Mouse (Mus musculus) testis, postnatal 10 days (tissue): ENCODE data around the gene Igf1r.

Experiments used
- DNase-seq: peaks from one replicate; pipeline ENCODE4 v3.0.0; 2021; ENCODE audit warnings: low spot score

Igf1r gene

DNA sequence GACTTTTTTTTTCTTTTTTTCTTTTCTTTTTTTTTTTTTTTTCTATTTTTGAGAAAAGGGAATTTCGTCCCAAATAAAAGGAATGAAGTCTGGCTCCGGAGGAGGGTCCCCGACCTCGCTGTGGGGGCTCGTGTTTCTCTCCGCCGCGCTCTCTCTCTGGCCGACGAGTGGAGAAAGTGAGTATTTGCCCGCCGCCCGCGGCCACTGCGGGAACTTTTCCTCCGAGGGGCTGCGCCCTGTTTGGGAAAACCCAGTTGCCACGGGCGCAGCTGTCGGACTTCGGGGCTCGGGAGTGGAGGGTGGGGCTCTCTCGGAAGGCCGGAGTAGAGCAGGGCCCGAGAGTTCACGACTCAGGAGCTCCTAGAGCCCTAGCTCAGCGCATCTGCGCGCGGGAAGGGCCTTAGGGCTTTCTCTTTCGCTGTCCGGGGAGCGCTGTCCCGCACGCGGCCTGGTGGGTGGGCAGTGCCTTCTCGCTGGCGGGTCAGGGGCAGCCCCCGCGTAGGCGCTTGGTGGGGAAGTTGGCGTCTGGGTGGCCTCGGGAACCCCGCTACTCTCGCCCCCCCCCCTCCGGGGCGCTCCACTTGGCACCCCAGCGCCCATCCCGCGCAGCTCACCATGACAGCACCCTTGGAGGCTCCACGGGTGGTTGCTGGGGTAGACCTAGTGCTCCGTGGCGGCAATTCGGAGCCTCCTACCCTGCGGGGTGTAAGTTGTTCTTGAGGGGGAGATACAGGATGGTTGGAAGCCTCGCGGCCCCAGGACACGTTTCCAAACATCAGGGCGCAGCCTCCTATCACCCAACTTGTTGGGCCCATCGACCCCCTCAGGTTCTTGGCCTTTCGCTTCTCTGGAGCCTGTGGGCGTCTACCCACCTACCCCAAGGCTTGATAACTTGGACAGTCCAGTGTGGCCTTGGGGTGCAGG, at the start of gene Igf1r:
Gene Igf1r, plus strand, starts transcription at position 51 of the 924 bp plus-strand sequence.
- DNase-seq = peak; percentile 74

DNA sequence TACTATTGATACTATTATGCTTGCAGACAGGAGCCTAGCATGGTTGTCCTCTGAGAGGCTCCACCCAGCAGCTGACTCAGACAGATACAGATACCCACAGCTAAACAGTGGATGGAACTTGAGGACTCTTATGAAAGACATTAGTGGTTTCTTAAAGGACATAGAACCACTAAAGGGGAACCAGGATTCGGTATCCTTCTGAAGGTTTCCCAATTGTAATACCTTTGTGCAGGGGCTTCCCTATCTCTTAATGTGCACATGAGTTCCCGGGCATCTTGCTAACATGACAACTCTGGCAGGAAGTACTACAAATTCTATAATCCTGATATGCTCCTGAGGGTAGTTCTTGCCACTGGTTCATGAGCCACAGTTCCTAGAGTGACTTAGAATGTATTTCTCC, 46.3 kb upstream of the Igf1r start:
- no peak for DNase-seq

DNA sequence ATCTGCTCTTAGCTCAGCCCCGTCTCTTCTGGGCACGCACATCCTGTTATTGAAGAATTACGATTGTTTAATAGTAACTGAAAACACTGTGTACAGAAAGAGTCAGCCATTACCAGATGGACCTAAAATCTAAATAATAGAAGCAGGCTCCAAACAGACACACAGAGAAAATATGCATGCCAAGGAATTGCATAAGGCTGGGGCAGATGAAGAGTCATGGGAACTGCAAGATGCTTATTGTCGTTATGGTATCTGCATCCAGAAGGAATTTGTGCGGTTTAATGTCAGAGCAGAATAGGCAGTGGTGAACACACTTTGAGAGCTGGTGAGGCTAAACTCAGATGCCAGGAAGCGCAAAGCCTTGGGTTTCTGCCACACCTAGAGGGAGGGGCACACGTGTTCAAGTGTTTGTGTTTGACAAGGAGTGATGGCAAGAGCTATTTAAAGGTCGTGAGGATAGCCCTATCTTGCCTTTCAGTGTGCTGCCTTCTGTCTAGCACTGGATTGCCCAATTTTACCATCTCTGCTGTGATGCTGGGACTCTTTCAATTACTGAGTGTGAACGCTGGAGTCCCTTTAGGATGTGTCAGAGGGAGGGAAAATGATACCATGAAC, 44.7 kb upstream of the Igf1r start:
- DNase-seq = no peak

DNA sequence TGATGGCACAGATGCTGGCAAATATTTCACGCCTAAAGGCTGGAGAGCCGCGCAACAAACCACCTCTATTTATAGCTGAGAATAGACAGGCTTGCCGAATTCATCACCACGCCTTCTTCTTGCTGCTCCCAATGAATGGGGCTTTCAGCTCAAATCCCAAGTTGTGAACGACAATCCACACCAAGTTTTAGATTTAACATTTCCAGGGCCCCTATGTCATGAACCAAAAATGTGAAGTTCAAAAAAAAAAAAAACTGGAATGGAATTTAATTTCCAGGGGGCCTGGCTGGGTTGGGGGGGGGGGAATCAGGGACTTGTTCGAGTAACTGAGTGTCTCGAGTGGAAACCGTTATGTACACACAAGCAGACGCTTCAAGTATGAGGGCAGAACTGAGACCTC, 42.1 kb upstream of the Igf1r start:
- no peak for DNase-seq

DNA sequence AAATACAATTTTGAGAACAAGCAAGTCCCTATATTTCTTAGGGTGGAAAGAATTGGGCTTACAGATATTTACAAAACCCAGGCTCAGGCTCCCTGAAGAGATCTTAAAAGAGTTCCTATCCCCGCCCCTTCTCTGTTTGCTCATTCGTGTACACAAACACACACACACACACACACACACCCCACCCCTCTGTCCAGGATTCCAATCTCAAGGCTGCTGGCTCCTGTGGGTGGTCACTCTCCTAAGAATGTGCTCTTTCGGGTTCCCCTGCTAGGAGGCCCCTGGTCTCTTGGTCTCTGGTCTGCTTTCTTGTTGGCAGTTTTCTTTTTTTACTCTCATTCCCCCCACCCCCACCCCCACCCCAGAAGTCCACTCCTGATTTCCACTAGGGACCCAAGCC, 41.7 kb upstream of the Igf1r start:
- DNase-seq = peak; percentile 58

DNA sequence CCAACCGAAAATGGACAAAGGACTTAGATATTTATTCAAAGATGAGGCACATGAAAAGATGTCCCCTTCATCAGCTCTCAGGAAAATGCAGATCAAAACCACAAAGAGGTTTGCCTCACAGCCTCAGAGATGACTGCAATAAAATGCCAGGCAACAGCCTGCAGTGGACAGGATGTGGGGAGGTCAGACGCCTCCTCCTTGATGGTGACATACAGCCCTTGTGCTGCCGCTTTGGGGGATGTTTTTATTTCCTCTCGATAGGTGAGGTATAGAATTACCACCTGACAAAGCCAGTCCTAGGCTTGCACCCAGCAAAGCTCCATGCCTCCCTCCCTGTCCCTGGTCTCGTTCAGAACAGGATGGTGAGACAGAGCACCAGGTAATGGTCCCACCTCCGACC, 40.8 kb upstream of the Igf1r start:
- no peak for DNase-seq

DNA sequence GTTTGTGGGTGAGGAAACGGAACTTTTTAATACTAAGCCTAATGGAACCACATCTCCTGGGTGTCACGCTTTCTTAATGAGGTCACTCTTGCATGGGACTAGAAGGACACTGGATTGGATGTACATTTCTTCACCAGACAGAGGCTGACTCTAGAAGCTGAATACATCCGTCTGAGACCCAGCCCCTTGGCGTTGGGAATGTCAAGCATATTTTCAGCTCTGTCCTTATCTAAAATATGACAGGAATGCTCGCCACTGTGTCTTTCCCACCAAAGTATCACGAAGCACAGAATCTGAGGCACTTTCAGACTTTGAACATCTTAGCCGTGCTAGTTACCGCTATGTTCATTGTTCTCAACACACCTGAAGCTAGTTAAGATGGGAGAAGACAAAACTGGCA, 35.7 kb upstream of the Igf1r start:
- DNase-seq = peak; percentile 11

DNA sequence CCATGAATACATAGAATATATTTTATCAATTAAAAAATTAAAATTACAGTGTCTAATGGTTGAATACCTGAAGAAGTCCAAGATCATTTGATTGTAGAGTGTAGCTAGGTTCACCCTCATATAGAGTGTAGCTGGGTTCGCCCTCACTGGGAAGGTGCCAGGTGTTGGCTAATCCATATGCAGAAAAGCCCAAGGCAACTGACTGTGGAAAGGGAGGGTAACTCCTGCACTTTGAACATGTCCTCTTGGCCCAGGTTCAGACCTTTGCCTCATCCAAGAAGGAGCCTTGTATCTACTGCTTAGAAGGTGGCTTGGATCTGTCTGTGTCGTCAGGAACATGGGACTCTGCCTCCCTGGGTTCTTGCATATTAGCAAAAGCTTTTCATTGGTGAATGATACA, 34.9 kb upstream of the Igf1r start:
- DNase-seq = peak; percentile 37

DNA sequence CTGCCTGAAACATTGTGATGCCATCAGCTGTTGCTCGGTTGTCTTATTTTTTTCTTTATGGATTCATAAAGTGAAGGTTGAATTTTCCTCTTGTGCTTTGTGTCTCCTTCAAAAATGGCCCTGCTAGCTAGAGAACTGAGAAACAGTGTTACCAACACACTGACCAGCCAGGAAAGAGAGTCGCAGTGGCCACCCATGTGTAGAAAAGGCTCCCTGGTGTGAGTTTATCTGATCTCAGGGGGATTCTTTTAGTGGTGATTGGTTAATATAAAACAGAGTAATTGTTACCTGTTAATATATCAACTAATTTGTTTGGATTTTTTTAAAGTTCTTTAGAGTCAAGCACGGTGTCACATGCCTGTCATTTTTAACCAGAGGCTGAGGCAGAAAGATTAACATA, 33.2 kb upstream of the Igf1r start:
- no peak for DNase-seq

DNA sequence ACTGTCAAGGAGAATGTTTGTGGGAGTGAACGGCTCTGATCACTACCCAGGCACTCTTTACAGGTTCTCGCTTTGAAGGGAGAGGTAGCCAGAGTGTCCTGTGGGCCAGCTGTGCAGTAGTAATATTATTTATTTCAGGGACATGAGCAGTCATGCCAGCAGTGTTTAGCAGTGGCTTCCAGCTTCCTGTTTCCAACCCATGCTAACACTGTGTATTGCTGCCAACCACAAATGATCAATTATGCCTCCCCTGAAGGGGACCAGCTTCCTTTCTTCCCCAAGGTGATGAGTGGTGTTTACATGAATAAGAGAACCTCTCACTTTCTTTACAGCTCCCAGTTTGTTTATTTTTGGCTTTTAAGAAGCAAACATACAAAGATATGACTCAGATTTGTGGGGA, 28.4 kb upstream of the Igf1r start:
- DNase-seq = no peak

DNA sequence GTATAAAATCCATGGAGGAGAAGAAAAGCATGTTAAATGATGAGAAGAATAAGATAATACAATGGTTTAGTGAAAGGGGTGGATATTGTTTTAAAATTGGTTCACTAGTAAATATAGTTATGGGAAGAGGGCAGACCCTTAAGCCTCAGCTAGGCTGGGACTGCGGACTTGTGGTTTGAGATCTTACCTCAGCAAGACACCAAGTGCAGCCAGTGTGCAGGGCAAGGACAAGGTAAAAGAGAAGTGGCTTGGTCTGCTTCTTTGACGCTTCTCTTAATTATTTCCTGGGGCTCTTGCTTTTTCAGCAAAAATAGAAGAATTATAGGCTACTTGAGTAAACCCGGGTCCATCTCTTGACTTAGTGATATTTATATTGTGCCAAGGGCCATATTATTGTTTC, 22.5 kb upstream of the Igf1r start:
- no peak for DNase-seq

DNA sequence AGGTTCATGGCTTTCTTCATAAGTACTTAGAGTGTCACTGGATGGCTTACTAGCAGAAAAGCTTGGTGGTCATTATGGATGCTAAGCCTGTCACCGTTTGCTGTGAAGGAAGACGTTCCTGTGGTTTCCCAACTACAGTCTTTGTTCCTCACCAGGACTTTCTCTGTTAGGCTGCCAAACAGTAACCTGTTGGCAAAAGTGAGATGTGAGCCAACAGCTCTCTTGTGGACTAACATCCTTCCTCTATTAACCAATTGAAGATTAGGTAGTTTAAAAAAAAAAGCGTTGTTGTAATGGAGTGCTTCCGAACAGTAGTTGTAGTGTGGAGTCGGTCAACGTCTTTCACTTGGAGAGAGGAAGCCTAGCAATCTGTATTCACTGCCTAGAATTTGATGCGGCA, 15.8 kb upstream of the Igf1r start:
- no peak for DNase-seq

DNA sequence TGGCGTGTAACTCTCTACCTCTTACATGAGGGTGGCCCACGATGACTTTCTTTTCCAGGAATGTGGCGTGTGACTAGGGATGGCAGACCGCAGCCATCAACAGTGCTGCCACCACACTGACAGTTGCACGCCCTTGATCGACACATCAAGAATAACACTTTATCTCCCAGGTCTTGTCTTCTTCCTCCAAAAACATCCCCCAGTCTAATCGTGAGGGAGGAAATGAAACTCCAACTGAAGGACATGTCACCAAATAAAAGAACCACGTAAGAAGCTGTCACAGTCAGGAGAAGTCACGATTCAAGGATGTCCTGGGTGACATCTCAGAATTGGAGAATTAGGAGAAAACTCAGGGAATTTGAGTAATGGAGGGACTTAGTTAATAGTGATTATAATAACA, 8.8 kb upstream of the Igf1r start:
- no peak for DNase-seq

DNA sequence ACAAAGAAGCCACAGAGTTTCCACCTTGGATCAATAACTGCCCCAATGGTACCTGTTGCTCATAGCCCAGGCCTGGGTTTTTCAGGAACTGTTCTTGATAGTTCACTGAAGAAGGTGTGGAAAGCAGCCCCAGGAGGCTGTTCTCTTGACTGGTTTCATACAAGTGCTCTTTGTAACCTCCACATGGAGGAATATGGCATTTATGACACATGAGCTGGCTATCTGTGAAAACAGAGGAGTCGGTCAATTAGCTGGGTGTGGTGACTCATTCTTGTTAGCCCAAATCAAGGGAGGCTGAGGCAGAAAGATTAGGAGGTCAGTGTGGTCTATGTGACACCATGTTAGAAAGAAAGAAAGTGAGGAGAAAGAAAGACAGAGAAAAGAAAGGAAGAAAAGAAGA, 5.7 kb upstream of the Igf1r start:
- DNase-seq = no peak

DNA sequence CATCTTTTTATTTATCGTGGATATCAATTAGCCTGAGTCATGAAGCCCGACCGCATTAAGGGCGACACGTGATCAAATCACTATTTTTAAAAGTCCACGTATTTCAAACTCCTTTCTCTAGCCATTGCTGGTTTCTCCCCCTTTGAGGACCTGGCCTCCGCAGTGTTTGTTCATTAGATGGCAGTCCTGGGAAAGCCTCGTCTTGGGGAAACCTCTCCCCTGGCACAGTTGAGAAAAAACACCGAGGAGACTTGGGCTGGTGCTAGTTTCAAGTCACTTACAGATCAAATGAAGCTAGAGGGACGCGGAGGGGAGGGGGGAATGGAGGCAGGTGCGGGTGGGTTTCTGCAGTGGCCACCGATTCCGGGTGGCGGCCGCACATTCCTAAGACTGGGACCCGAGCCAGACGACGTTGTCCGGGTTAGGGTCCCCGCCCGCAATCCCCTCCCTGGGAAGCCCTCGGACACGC, 2.2 kb upstream of the Igf1r start:
- no peak for DNase-seq

DNA sequence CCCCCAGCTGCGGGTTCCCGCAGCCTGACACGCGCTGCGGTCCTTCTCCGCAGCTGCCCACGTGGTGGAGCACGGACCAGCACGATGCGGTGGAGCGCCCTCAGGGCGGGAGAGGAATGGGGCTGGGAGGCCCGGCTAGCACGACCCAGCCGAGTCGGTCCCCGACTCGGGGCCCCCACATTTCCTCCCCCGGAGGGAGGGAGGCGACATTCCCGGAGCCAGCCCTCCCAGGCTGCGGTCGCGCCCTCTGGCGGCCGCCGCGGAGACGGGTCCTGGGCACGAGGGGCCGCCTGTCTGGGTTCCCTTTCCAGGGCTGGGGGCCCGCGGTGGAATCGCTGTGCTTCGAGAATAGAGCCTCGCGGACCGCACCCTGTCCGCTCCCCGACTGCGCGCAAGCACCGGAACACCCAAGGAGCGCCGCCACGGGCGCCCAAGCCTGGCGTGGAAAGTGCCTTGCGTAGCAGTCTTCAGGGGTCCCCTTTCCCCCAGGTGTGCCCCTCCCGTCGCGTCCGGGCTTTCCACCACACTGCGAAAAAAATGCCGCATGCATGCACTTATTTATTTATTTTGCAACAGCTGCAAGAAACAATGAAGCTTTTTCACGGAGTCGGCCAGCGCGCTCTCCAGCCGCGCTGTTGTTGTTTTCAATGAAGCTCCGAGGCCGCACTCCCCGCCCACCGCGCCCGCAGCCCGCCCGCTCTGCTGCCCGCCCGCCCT, 1.7 kb upstream of the Igf1r start:
- DNase-seq = peak; percentile 90

DNA sequence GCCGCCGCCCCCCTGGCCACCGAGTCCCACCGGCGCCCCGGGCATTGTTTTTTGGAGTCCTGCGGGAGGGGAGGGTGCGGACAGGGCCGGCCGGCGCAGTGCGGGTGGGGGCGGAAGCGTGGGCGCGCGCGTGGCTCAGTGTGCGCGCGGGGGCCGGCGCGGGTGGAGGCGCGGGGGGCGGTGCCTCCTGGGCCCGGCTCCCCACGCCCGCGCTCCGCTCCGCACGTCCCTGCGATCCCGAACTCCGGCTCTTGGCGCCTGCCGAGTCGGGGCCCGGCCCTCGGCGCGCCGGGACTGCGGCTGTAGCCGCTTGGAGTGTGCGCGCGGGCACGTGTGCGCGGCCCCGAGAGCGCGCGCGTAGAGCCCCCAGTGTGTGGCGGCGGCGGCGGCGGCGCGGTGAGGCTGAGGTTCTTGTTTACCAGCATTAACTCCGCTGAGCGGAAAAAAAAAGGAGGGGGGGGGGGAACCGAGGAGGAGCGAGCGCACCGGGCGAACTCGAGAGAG, 1.0 kb upstream of the Igf1r start:
- DNase-seq = peak; percentile 97

DNA sequence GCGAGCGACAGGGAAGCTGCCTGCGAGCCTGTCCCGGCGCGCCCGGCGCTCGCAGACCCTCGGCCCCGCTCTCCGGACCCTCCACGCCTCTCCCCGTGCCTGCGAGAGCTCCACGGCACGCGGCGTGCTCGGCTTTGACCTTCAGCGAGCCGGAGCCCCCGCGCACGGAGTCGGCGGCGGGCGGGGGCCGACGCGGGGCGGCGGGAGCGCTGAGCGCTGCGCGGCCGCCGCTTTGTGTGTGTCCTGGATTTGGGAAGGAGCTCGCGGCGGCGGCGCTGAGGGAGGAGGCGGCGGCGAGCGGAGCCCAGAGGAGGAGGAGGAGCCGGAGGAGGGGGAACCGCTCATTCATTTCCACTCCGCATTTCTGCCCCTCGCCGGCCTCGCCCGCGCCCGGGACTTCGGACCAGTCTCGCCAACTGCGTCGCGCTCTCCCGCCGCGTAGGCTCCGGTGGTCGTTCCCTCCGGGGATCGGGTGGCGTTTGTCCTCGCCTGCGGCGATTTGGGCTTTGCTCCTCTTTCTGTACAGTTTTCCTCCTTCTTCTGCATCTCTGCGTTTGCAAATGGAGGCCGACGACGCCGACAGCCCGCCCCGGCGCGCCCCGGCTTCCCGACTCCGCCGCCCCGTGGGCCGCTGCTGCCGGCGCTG, 468 bp upstream of the Igf1r start:
- peak; percentile 83 for DNase-seq

DNA sequence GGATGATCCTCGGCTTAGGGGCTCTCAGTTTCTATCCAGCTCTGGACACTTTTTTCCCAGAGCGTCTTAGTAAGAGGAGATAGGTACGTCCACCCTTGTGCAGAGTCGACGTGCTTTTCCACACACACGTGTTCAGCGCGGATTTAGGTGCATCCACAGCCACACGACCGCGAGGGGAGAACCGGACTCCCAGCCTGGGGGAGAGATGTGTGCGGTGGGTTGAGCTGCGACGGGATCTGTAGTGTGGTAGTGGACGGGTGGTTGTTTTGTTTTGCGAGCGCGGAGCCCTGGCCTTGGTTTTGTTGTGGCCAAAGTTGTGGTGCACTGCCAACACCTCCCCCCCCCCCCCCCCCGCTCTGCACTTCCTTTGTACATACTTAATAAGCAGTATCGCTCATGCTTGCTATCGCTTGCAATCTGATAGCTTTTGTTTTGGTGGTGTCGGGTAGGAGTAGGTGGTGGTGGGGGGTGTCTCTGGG, 1.2 kb downstream of the Igf1r start:
- peak; percentile 58 for DNase-seq

DNA sequence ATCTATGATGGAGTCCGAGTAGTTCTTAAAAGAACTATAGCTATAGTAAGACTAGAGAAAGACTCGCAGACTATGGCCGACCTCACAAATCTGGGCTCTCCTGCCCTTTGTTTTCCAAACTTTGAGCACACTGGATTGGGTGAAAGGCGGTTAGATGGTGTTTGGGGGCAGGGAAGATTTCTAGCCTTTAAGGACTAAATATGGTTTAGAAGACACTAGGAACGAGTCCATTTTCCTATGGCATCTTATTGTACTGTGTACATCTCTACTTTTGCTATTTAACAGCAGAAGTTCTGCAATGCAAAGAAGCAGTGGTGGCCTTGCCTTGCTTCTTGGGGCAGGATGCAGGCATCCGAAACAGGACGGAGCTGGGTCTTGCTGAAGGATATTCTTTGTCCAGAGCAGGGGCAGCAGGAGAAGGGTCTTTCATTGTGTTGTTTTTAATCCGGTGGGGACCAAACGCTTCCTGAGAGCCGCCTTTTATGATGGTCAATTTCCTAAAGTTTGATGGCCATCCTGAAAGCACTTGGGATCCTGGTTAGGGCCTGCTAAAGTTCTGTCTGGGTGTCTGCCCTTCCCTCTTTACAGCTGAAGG, 2.1 kb downstream of the Igf1r start:
- no peak for DNase-seq

DNA sequence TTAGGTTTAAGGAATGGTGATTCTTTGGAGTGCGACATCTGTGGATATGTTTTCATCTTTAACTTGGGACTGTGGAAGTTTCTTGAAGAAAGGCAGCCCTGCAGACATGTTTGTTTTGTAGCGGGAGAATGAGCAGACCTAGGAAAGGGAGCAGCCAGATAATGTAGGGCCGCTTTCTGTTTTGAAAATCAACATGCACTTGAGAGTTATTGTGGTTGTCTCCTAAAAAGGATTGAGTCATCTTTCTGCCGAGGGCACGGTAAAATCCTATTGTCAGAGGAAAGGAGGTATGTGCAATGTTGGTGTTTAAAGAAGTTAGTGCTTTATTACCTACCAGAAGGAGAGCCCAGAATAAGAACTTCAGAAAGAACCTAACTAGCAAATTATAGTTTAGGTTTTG, 2.6 kb downstream of the Igf1r start:
- no peak for DNase-seq

DNA sequence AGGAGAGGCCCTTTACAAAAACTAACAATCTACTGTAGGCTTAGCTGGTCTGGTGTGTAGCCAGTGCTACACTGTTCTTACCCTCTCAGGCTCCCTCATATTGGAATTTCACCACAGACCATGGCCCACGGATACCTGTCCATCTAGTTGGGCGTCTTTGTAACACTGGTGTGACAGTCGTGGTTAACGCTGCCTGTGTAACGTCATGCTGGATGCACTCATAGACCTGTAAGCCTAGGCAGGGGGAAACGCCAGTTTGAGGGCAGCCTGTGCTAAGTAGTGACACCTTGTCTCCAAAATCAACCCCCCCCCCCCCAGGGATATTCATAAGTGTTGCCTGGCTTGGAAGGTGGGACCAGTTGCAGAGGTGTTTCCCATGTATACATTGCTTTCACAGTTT, 4.7 kb downstream of the Igf1r start:
- no peak for DNase-seq
